26 mouse cellular contexts compared by ENCODE assay signal in genomic region chr14:17845871-17846270, GRCm38 (mm10).
DNase-seq lines count a peak whose midpoint lies in the region; ATAC-seq and TF ChIP-seq lines count a peak whose summit lies in the region.
"Had no signal": no experiment of that assay in that cellular context is flagged by ENCODE, and none has a peak within 500 bp of the region (broad histone marks: within the 10 kb centered on the region; RNA-seq: fewer than 3 reads in every experiment).

No protein-coding gene starts in this region.

- H3K9me3 ChIP-seq in intestine, embryonic 16.5 days (ENCODE audit: control insufficient read depth, low read length): no peaks in the 10 kb centered on the region
- no peaks in the 10 kb centered on the region for H3K9me3 ChIP-seq in liver, embryonic 16.5 days (replicated peaks; ENCODE audit: control insufficient read depth, low read length)
- H3K9me3 ChIP-seq in stomach, postnatal 0 days (ENCODE audit: control insufficient read depth, low read length): no peaks in the 10 kb centered on the region
- H3K9me3 ChIP-seq: embryonic facial prominence, embryonic 13.5 days; heart, embryonic 10.5 days; heart, embryonic 15.5 days; limb, embryonic 10.5 days; limb, embryonic 15.5 days; neural tube, embryonic 15.5 days had no signal

- TF ChIP-seq POLR2A in lung, adult 2 months (IDR thresholded peaks at IDR 0.05; ENCODE audit: borderline replicate concordance, extremely low read depth, low read depth, low read length): no peak

- H3K4me3 ChIP-seq in lung, adult 2 months (replicated peaks; ENCODE audit: extremely low read depth, low read depth, low read length): no peak overlapping the region
- no peak overlapping the region for H3K4me3 ChIP-seq in intestine, embryonic 16.5 days (ENCODE audit: low read length)
- no peak overlapping the region for H3K4me3 ChIP-seq in liver, embryonic 16.5 days (ENCODE audit: low read depth, low read length)
- no peak overlapping the region for H3K4me3 ChIP-seq in stomach, postnatal 0 days (ENCODE audit: low read depth, low read length)
- H3K4me3 ChIP-seq: embryonic facial prominence, embryonic 13.5 days; erythroblast, embryonic 14.5 days; heart, embryonic 10.5 days; heart, embryonic 15.5 days; limb, embryonic 10.5 days; limb, embryonic 15.5 days; neural tube, embryonic 15.5 days had no signal

- no peaks in the 10 kb centered on the region; the same call in 1 of the 2 replicates for H3K4me1 ChIP-seq in lung, adult 2 months (ENCODE audit: control insufficient read depth, insufficient read depth, low read length)
- peaks cover 11% of the 10 kb centered on the region for H3K4me1 ChIP-seq in intestine, embryonic 16.5 days (ENCODE audit: control insufficient read depth, insufficient read depth, low read length)
- peaks cover 4% of the 10 kb centered on the region; the same call in 1 of the 2 replicates for H3K4me1 ChIP-seq in liver, embryonic 16.5 days (ENCODE audit: control insufficient read depth, low read depth, low read length)
- H3K4me1 ChIP-seq in stomach, postnatal 0 days (replicated peaks; ENCODE audit: control insufficient read depth, insufficient read depth): no peaks in the 10 kb centered on the region
- H3K4me1 ChIP-seq: heart, embryonic 10.5 days; heart, embryonic 15.5 days; limb, embryonic 10.5 days; limb, embryonic 15.5 days; neural tube, embryonic 15.5 days had no signal

- whole genome bisulfite sequencing in lung, adult 2 months: 48% methylated on average over 6 of the region's 6 CpGs
- 52% methylated on average over 6 of the region's 6 CpGs for WGBS in intestine, embryonic 16.5 days
- WGBS in liver, embryonic 16.5 days (ENCODE audit: insufficient replicate concordance): 41% methylated on average over 6 of the region's 6 CpGs
- WGBS in stomach, postnatal 0 days: 52% methylated on average over 6 of the region's 6 CpGs

- H3K27ac ChIP-seq in intestine, embryonic 16.5 days (ENCODE audit: low read length): peak overlapping the region; percentile 81
- H3K27ac ChIP-seq in liver, embryonic 16.5 days (ENCODE audit: low read length): no peak overlapping the region; the same call in 1 of the 2 replicates
- H3K27ac ChIP-seq in stomach, postnatal 0 days (replicated peaks): no peak overlapping the region
- H3K27ac ChIP-seq: embryonic facial prominence, embryonic 13.5 days; heart, embryonic 10.5 days; heart, embryonic 15.5 days; limb, embryonic 10.5 days; limb, embryonic 15.5 days; macrophage; neural tube, embryonic 15.5 days had no signal

- no peak for TF ChIP-seq CTCF in lung, adult 2 months (IDR thresholded peaks at IDR 0.05; ENCODE audit: insufficient read depth, low read length)
- TF ChIP-seq CTCF in stomach, postnatal 0 days (IDR thresholded peaks at IDR 0.05; ENCODE audit: low read depth): no peak

- peak; percentile 82 for ATAC-seq in intestine, embryonic 16.5 days
- peak; percentile 77 for ATAC-seq in liver, embryonic 16.5 days (ENCODE audit: low read depth)
- peak; percentile 71; the same call in 1 of the 2 replicates for ATAC-seq in stomach, postnatal 0 days (ENCODE audit: low FRiP score, low TSS enrichment)
- no peak for ATAC-seq in monocyte, adult 5-6 weeks (replicated peaks; ENCODE audit: insufficient number of reproducible peaks, low FRiP score, low TSS enrichment, poor library complexity, severe bottlenecking)
- ATAC-seq: activated CD4-positive, CD25-positive, alpha-beta regulatory T cell, adult 4 months; forebrain, postnatal 0 days; hindbrain, embryonic 16.5 days had no signal

- no peaks in the 10 kb centered on the region for H3K27me3 ChIP-seq in intestine, embryonic 16.5 days (replicated peaks; ENCODE audit: control insufficient read depth, insufficient read depth, low read length)
- H3K27me3 ChIP-seq in liver, embryonic 16.5 days (ENCODE audit: control insufficient read depth, insufficient read depth, low read depth, low read length): no peaks in the 10 kb centered on the region
- no peaks in the 10 kb centered on the region for H3K27me3 ChIP-seq in stomach, postnatal 0 days (ENCODE audit: control insufficient read depth, insufficient read depth, low read length)
- H3K27me3 ChIP-seq: embryonic facial prominence, embryonic 13.5 days; heart, embryonic 15.5 days; limb, embryonic 15.5 days; neural tube, embryonic 15.5 days had no signal

- no peaks in the 10 kb centered on the region for H3K36me3 ChIP-seq in intestine, embryonic 16.5 days (ENCODE audit: control insufficient read depth, insufficient read depth, low read length)
- no peaks in the 10 kb centered on the region for H3K36me3 ChIP-seq in liver, embryonic 16.5 days (ENCODE audit: control insufficient read depth, insufficient read depth)
- H3K36me3 ChIP-seq in stomach, postnatal 0 days (ENCODE audit: control insufficient read depth, insufficient read depth, low read length): no peaks in the 10 kb centered on the region
- H3K36me3 ChIP-seq: embryonic facial prominence, embryonic 13.5 days; heart, embryonic 10.5 days; heart, embryonic 15.5 days; limb, embryonic 10.5 days; limb, embryonic 15.5 days; neural tube, embryonic 15.5 days had no signal

- no peak for TF ChIP-seq EP300 in stomach, postnatal 0 days (optimal IDR thresholded peaks at IDR 0.05)

- peak; percentile 37 to 64 for DNase-seq in lung, adult 18-20 months
- DNase-seq in lung, adult 2 months: no peak
- peak; percentile 26 for DNase-seq in stomach, postnatal 0 days (ENCODE audit: low spot score)
- DNase-seq in retina, embryonic 14.5 days (ENCODE audit: low spot score): no peak
- DNase-seq: adrenal gland, adult 2 months; adrenal gland, postnatal 36 days; B cell, adult 2 months; cerebellum, adult 18-20 months; cerebellum, postnatal 10 days; forebrain, postnatal 0 days; gastrocnemius, postnatal 10 days; kidney, postnatal 10 days; midbrain, embryonic 14.5 days had no signal

- H3K4me2 ChIP-seq in intestine, embryonic 16.5 days (ENCODE audit: low read depth, low read length): peak overlapping the region; percentile 23; the same call in 1 of the 2 replicates
- H3K4me2 ChIP-seq in liver, embryonic 16.5 days (ENCODE audit: low read depth, low read length): no peak overlapping the region
- H3K4me2 ChIP-seq in stomach, postnatal 0 days (replicated peaks; ENCODE audit: low read depth): no peak overlapping the region
- H3K4me2 ChIP-seq: embryonic facial prominence, embryonic 13.5 days; heart, embryonic 15.5 days; limb, embryonic 15.5 days; neural tube, embryonic 15.5 days had no signal

- H3K9ac ChIP-seq in intestine, embryonic 16.5 days (ENCODE audit: low read depth, low read length): no peak overlapping the region
- H3K9ac ChIP-seq in liver, embryonic 16.5 days (ENCODE audit: low read depth, low read length): no peak overlapping the region
- no peak overlapping the region for H3K9ac ChIP-seq in stomach, postnatal 0 days (ENCODE audit: low read length)
- H3K9ac ChIP-seq: embryonic facial prominence, embryonic 13.5 days; forebrain, postnatal 0 days; heart, embryonic 15.5 days; limb, embryonic 15.5 days; neural tube, embryonic 15.5 days had no signal

Comparison
In these comparisons a context has a peak if more than half of its experiments do, and no peak if none do; other contexts are left out.
1. DNase-seq: peak in lung, adult 18-20 months (2 of 2) and stomach, postnatal 0 days (single experiment); none in lung, adult 2 months (single experiment) and retina, embryonic 14.5 days (single experiment).